Mouse (Mus musculus): ENCODE results near the gene Cdhr5. TPM values are rescaled to one million over a fixed set of nuclear protein-coding genes. Genes with fewer than 3 reads are reported as not detected.
A peak's percentile ranks its signal among the peaks of the same experiment; 100 is the strongest.

Cdhr5 gene
- polyA plus RNA-seq, 1 experiment from 2014 or later = not detected

DNA sequence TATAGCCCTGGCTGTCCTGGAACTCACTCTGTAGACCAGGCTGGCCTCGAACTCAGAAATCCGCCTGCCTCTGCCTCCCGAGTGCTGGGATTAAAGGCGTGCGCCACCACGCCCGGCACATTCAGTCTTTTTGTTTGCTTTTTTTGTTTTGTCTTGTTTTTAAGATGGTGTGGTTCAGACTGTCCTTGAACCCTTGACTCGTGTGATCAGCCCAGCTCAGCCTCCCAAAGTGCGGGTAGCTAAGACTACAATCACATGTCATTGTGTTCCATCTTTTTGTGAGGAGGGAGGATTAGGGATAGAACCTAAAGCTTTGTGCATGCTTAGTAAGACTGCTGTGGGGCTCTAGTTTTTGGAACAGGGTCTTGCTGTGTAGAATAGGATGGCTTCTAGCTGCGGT, 45.0 kb downstream of the Cdhr5 start:
- no peak overlapping the region for H3K9ac ChIP-seq
- H3K4me2 ChIP-seq (replicated peaks) = no peak overlapping the region
- peaks cover 15% of the 10 kb centered on the region for H3K4me1 ChIP-seq
- H3K36me3 ChIP-seq = peaks cover 58% of the 10 kb centered on the region
- no peaks in the 10 kb centered on the region for H3K27me3 ChIP-seq
- WGBS = 93% methylated on average over 9 of the region's 10 CpGs
- no peak overlapping the region for H3K4me3 ChIP-seq
- H3K27ac ChIP-seq = no peak overlapping the region
- ATAC-seq (ENCODE audit: low FRiP score, low read depth) = no peak
- no peaks in the 10 kb centered on the region for H3K9me3 ChIP-seq

DNA sequence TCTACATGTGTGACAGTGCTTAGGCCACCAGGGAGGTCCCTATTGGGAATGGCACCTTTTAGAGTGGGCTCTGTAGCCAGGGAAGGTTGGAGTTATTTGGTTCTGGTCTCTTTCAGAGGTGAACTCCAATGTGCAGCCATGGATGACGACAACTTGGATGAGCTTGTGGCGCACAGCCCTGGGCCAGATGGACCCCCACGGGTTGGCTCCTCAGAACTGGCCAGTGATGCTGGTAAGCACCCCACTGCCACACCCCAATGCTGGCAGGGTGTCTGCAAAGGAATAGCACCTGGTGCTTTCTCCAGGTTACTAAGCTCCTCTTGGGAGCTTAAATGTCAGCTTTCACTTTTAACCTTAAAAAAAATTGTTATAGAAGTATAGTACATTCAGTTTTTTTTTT, 45.5 kb downstream of the Cdhr5 start:
- Histone ChIP-seq H3K27me3 (no peaks in the 10 kb centered on the region), H3K9me3 (no peaks in the 10 kb centered on the region), H3K4me1 (peaks cover 15% of the 10 kb centered on the region), H3K4me3 (no peak overlapping the region), H3K36me3 (peaks cover 55% of the 10 kb centered on the region), H3K9ac (no peak overlapping the region), H3K4me2 (replicated peaks) (no peak overlapping the region), H3K27ac (no peak overlapping the region)
- no peak for ATAC-seq (ENCODE audit: low FRiP score, low read depth)
- WGBS = 98% methylated on average over 3 of the region's 3 CpGs

DNA sequence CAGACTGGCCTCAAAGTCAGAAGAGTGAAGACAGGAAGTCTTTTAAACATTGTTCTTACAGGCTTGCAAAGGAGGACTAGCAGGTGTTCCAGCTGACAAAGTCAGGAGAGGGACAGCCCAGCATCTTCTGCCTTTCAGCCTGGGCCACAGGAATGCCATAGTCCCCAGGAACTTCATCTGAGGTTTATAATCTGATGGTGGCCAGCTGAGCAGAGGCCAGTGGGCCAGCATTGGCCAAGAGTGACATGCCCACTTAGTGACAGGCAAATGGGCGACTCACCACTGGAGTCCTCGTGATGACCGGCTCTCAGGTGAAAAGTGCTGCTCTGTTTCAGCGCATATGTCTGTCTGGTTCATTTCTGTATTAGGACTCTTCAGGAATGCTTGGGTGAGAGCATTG, 46.0 kb downstream of the Cdhr5 start:
- peak overlapping the region; percentile 93 for H3K4me2 ChIP-seq (replicated peaks)
- WGBS = 93% methylated on average over 4 of the region's 4 CpGs
- no peak overlapping the region for H3K4me3 ChIP-seq
- peak overlapping the region; percentile 97; the same call in 1 of the 2 replicates for H3K9ac ChIP-seq
- H3K27me3 ChIP-seq = no peaks in the 10 kb centered on the region
- peaks cover 15% of the 10 kb centered on the region for H3K4me1 ChIP-seq
- ATAC-seq (ENCODE audit: low FRiP score, low read depth) = no peak
- H3K36me3 ChIP-seq = peaks cover 50% of the 10 kb centered on the region
- no peak overlapping the region for H3K27ac ChIP-seq
- no peaks in the 10 kb centered on the region for H3K9me3 ChIP-seq

DNA sequence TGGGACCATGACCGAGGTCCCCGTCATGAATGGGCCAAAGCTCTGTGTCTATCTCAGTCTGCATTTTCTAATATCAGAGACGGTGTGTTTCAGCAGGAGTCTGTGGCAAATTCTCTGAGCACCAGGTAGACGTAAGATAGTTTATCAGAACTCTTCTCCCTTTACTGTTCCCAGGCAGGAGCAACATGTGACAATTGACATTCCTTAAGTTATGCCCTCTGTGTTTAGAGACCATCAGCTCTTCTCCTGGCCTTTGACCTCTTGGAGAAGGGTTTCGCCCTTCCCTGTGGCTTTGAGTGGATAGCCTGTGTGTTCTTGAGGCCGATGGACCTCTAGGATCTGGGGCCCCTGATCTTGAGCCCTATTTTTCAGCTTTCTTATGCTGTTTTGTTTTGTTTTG, 46.9 kb downstream of the Cdhr5 start:
- H3K4me2 ChIP-seq (replicated peaks) = peak overlapping the region; percentile 93
- 65% methylated on average over 6 of the region's 6 CpGs for WGBS
- peaks cover 15% of the 10 kb centered on the region for H3K4me1 ChIP-seq
- peak overlapping the region; percentile 97 for H3K9ac ChIP-seq
- peaks cover 41% of the 10 kb centered on the region for H3K36me3 ChIP-seq
- H3K4me3 ChIP-seq = peak overlapping the region; percentile 99
- no peaks in the 10 kb centered on the region for H3K27me3 ChIP-seq
- no peak overlapping the region for H3K27ac ChIP-seq
- ATAC-seq (ENCODE audit: low FRiP score, low read depth) = no peak
- no peaks in the 10 kb centered on the region for H3K9me3 ChIP-seq

DNA sequence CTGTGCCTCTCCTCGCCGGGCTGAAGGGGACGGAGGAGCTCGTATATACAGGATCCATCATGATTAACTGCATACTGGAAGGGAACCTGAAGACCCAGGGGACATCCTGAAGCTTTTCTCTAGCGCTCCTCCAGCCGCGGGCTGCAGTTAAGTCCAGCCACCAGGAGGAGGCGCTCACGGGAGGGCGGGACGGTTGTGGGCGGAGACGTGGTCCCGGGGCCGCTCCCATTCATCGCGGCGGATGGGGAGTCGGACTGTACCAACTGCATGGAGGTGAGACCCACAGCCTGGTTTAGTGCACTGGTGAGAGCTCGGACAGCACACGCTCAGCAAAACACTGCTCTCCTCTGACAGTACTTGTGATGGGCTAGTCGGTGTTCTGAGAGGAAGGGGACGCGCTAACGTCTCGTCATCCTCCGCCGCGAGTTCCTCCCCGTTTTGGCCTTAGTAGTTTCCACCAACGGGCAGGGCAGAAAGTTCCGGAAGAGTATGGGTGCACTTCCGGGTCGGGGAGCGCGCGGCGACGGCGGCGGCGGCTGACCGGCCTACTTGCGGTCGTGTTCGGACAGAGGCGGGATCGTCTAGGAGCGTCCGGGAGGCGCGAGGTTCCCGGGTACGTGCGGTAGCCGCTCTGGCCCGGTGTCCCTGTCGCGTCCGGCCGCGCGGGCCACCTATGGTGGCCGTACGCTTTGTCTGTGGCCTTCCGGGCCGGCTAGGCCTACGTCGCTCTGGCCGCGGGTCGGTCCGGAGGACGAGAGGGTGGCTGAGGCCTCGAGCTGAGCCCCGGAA, 48.1 kb downstream of the Cdhr5 start, which contains the start of gene Phrf1:
Phrf1 (plus strand) TSS at position 506 of the 789 bp plus-strand sequence.
- H3K27ac ChIP-seq = peak within 1 kb of the TSS; percentile 89
- peak within 1 kb of the TSS; percentile 99 for H3K4me3 ChIP-seq
- H3K36me3 ChIP-seq = peaks cover 29% of the 10 kb centered on the region
- H3K9ac ChIP-seq = peak within 1 kb of the TSS; percentile 97
- peaks cover 15% of the 10 kb centered on the region for H3K4me1 ChIP-seq
- WGBS = under 1% methylated on average over 61 of the region's 76 CpGs
- H3K9me3 ChIP-seq = no peaks in the 10 kb centered on the region
- ATAC-seq (ENCODE audit: low FRiP score, low read depth) = peak; percentile 94
- H3K27me3 ChIP-seq = no peaks in the 10 kb centered on the region
- H3K4me2 ChIP-seq (replicated peaks) = peak within 1 kb of the TSS; percentile 93

DNA sequence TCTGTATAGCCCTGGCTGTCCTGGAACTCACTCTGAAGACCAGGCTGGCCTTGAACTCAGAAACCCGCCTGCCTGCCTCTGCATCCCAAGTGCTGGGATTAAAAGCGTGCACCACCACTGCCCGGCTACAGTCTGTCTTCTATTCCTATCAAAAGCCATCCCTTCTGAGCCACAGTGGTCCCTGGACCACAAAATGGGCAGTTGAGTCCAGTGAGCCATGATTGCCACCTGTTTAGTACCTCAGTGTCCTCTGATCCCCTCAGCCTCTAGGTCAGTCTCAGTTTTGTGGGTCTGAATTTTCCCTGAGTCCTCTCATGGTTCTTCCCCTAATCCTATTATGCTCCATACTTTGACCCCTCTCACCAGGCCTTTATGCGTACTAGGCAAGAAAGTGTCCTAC, 48.8 kb downstream of the Cdhr5 start:
- Histone ChIP-seq H3K9ac (0 out of 2 replicates have a peak overlapping the region, but pooled peaks have one; percentile 5), H3K4me3 (peak overlapping the region; percentile 99), H3K27ac (no peak overlapping the region), H3K27me3 (no peaks in the 10 kb centered on the region), H3K4me2 (replicated peaks) (peak overlapping the region; percentile 93), H3K4me1 (peaks cover 16% of the 10 kb centered on the region), H3K9me3 (no peaks in the 10 kb centered on the region), H3K36me3 (peaks cover 22% of the 10 kb centered on the region)
- ATAC-seq (ENCODE audit: low FRiP score, low read depth) = peak; percentile 12; the same call in 1 of the 2 replicates
- WGBS = 85% methylated on average over 4 of the region's 4 CpGs

DNA sequence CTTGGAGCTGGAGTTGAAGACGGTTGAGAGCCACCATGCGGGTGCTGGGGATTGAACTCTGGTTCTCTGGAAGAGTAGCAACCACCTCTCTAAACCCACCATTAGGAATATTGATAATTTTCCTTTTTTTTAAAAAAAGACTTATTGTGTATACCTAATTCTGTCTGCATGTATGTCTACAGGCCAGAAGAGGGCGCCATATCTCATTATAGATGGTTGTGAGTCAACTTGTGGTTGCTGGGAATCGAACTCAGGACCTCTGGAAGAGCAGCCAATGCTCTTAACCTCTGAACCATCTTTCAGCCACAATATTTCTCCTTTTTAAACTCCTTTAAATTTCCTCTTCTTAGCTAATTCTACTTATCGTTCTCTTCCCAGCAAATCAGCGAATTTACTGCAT, 50.1 kb downstream of the Cdhr5 start:
- Histone ChIP-seq H3K36me3 (peaks cover 10% of the 10 kb centered on the region), H3K4me3 (no peak overlapping the region), H3K9me3 (no peaks in the 10 kb centered on the region), H3K27ac (no peak overlapping the region), H3K4me2 (replicated peaks) (no peak overlapping the region), H3K27me3 (no peaks in the 10 kb centered on the region), H3K9ac (no peak overlapping the region), H3K4me1 (peaks cover 25% of the 10 kb centered on the region)
- ATAC-seq (ENCODE audit: low FRiP score, low read depth) = no peak
- WGBS = 80% methylated on average over 6 of the region's 6 CpGs

DNA sequence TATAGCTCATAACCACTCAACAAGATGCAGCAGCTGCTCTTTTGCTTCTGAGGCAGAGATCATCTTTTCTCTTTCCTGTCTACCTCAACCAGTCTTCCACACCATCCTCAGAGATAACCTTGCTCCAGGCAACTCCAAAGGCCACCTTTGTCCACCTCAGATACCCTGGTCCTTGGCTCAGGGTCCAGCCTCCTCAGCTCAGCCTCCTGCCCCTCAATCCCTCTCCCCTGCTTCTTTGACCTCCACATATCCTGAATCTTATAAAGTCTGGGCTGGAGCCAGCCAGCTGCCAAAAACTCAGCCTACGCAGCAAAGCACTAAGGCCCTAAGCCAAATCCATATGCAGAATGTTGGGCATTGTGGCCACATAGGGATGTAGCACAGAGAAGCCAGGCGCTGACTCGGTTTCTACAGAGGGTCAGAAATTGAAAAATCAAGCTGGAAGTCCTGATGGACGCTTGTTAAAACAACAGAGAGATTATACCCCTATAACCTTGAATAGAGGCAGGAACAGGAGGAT, 53.8 kb downstream of the Cdhr5 start:
- Histone ChIP-seq H3K4me2 (replicated peaks) (0 out of 2 replicates have a peak overlapping the region, but pooled peaks have one; percentile 92), H3K27me3 (no peaks in the 10 kb centered on the region), H3K4me3 (no peak overlapping the region), H3K4me1 (peaks cover 27% of the 10 kb centered on the region), H3K9ac (0 out of 2 replicates have a peak overlapping the region, but pooled peaks have one; percentile 21), H3K36me3 (peaks cover 20% of the 10 kb centered on the region), H3K9me3 (no peaks in the 10 kb centered on the region), H3K27ac (peak overlapping the region; percentile 90)
- no peak for ATAC-seq (ENCODE audit: low FRiP score, low read depth)
- WGBS = 90% methylated on average over 4 of the region's 4 CpGs

DNA sequence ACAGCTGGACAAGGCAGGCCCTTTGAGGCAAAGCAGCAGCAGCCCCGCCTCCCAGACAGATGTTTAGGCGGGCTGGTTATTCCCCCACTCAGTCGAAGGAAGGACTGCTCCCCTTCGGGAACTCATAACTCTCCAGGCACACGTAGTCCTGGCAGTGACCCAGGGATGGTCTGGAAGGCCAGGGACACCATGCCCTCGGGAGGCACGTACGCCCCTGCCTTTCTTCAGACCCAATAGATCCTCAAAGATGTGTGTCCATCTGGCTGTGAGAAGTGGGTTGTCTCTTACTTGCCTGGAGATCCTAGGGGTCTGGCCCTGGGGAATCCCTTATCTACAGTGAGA, 54.5 kb downstream of the Cdhr5 start:
- Histone ChIP-seq H3K27me3 (no peaks in the 10 kb centered on the region), H3K36me3 (peaks cover 22% of the 10 kb centered on the region), H3K4me1 (peaks cover 29% of the 10 kb centered on the region), H3K9ac (peak overlapping the region; percentile 21; the same call in 1 of the 2 replicates), H3K4me2 (replicated peaks) (peak overlapping the region; percentile 92), H3K9me3 (no peaks in the 10 kb centered on the region), H3K4me3 (peak overlapping the region; percentile 64), H3K27ac (peak overlapping the region; percentile 90)
- ATAC-seq (ENCODE audit: low FRiP score, low read depth) = no peak
- WGBS = 5% methylated on average over 8 of the region's 8 CpGs

DNA sequence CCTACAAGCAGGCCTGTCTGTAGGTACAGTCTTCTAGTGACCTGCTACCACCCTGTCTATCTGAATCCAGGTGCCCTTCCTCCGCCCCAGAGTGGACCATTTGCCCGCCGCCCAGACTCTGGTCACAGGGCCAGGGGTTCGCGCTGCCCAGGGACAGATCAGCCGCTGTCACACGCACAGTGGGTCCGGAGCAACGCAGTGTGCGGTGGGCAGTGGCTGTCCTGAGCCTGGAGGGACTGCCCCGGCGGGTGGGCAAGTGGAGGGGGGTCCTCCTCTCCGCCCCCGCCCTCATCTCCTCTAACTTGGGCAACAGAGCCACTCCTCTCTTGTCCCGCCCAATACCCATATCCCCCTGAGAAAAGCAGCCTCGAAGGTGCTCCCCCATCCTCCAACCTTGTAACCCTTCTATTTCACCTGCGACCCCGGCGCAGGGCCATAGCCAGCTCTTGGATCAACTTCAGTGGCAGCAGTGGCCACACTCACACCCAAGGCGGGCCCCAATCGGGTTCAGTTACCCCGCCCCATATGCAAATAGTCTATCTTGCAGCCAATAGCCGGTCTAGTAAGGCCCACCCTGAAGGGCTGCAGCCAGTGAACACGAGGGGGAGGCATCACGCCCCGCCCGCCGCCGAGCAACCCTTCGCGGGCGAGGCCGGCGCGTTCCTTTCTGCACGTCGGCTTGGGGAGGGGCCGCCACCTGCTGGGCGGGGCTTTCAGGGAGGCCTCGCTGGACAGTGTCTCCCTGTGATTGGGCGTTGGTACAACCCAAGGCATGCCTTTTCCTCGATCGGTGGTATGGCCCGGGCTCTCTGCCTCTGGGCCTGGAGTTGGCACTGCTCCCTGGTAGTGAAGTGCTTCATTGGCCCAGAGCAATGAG, 55.1 kb downstream of the Cdhr5 start:
- H3K27me3 ChIP-seq = no peaks in the 10 kb centered on the region
- H3K27ac ChIP-seq = peak overlapping the region; percentile 90
- H3K4me2 ChIP-seq (replicated peaks) = peak overlapping the region; percentile 92
- 3% methylated on average over 44 of the region's 44 CpGs for WGBS
- ATAC-seq (ENCODE audit: low FRiP score, low read depth) = peak; percentile 97
- H3K4me3 ChIP-seq = peak overlapping the region; percentile 64
- peaks cover 22% of the 10 kb centered on the region for H3K36me3 ChIP-seq
- H3K9ac ChIP-seq = peak overlapping the region; percentile 78
- no peaks in the 10 kb centered on the region for H3K9me3 ChIP-seq
- H3K4me1 ChIP-seq = peaks cover 35% of the 10 kb centered on the region

DNA sequence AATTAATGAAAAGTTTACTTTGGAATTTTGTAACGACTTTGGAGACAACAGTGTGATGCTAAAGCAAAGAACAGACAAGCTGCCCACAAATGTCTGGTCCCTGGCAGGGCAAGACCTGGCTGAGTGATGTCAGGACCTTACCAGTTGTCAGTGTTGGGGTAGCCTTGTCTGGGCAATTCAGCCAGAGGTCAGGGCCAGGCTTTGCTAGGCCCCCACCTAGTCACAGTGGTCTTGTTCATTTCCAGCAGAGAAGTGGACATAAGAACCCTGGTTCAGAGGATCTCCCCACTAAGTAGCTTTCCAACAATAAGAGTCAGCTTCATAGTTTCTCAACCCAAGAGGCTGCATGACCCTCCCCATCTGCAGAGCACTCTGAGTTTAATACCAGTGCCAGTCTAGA, 56.2 kb downstream of the Cdhr5 start:
- 67% methylated on average over 1 of the region's 1 CpGs for WGBS

More for the DNA sequence above, 56.2 kb downstream of the Cdhr5 start:
- Histone ChIP-seq H3K4me2 (replicated peaks) (peak overlapping the region; percentile 92), H3K27me3 (no peaks in the 10 kb centered on the region), H3K27ac (peak overlapping the region; percentile 90; the same call in 1 of the 2 replicates), H3K9ac (peak overlapping the region; percentile 78), H3K4me1 (peaks cover 40% of the 10 kb centered on the region), H3K9me3 (no peaks in the 10 kb centered on the region), H3K4me3 (peak overlapping the region; percentile 64), H3K36me3 (peaks cover 22% of the 10 kb centered on the region)
- no peak for ATAC-seq (ENCODE audit: low FRiP score, low read depth)
